Mouse (Mus musculus) cerebral cortex, adult 2 months (tissue): ENCODE measurements around the gene Lrrc8a.

Experiments used
- WGBS: fragments of 180-500 bp; shearing (Covaris S2); methylation state at CpG from one replicate; pipeline ENCODE4 v1.1.7; 2018; 5-methylcytosine and 5-hydroxymethylcytosine counted together

The Lrrc8a gene

GRCm38 (mm10) chr2:30261064-30261736 lies 23.7 kb downstream of the Lrrc8a start:
- 84% methylated on average over 4 of the region's 4 CpGs for whole genome bisulfite sequencing

DNA sequence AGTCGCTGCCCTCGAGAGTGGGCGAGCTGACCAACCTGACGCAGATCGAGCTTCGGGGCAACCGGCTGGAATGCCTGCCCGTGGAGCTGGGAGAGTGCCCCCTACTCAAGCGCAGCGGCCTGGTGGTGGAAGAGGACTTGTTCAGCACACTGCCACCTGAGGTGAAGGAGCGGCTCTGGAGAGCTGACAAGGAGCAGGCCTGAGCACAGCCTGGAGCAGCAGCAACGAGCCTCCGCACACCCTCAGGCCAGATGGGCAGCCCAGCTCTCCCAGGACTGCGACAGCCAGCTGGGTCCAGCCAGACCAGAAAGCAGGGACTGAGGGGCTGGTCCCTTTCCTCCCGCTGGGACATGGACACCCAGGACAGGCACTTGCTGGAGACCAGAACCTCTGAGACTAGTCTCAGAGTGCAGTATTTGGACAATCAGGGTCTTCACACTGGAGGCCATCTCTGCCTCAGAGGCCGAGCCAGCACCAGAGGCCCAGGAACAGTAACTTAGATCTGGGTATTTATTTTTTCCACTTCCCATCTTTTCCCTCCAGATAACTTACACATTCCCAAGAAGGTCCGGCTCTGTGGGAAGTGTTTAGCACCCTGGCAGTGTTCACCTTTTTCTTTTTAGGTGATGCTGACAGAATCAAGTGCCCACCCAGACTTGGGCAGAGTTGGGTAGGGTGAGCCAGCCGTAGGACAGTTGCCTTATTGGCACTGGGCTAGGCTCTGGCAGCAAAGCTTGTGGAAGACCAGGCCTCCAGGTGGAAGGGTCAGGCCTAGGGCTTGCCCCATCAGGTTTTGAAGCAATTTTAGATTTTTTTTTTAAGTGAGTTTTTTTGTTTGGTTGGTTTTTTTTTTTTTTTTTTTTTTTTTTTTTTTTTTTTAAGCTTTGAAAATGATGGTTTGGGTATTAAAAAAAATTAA lies 24.7 kb downstream of the Lrrc8a start:
- WGBS = 84% methylated on average over 18 of the region's 18 CpGs

DNA sequence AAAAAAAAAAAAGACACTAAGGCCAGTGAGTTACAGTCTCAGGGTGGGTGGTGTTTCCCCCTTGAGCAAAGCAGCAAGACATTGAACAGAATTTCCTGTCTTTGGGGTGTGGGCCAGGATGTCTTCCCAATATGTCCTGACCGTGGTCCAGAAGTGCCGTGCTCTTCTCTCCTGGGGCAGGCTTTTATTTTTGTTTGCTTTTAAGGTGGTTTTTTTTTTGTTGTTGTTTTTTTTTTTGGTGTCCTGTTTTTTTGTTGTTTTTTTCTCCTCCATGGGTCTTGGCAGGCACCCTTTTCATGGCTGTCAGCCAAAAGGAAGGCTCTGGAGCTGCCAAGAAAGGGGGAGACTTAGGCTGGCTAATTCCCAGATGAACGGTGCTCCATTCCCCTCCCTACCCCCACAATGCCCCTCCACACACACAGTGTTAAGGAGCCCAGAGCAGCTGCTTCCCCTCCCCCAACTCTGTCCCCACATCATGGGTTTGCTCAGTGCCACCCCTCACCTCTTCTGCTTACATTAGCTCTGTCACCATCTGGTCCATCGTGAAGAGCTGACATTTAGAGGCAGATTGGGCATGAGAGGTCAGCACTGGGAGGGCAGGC lies 25.4 kb downstream of the Lrrc8a start:
- 26% methylated on average over 4 of the region's 4 CpGs for WGBS

- WGBS = 84% methylated on average over 6 of the region's 6 CpGs
These were observed 26.3 kb downstream of the Lrrc8a start for GRCm38 (mm10) chr2:30263811-30264210.

DNA sequence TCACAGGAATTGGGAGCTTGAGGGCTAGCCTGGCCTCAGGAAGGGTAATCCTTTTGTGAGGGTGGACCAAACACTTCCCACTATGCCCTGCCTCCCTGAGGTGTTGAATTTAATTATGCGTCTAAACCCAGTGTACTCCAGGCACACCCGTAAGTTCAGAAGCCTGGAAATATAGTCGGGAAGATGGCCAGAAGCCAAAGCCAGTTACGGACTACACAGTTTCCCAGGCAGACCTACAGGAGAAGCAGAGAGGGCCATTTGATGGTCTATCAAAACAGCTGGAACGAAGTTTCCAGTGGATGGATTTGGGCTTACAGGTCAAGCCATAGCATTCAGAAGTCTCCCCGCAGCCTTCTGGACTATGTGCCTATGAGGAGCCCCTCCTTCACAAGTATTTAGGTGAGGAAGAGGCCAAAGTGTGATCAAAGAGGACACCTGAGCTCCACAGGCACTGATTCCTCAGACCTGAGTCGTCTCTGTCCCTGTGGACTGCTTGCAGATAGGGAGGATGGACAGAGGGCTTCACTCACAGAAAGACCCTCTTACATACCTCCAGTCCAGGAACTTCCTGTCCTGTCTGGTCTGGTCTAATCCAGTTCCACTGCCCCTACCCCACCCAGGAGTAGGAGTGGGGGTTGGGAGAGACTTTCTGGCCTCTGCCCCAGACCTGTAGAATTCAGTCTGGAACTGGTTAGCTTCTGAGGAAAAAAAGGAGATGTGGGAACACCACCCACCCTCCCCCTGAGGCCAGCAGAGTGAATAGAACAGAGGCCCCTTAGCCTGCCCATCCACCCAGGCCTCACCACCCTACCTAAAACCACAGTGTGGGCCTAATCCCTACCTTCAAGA lies 27.4 kb downstream of the Lrrc8a start:
- 51% methylated on average over 7 of the region's 7 CpGs for WGBS

- 27% methylated on average over 5 of the region's 5 CpGs for WGBS
These were observed 28.3 kb downstream of the Lrrc8a start, which contains the start of gene Phyhd1 for GRCm38 (mm10) chr2:30265767-30266253. Phyhd1 (plus strand) TSS chr2:30266203.

DNA sequence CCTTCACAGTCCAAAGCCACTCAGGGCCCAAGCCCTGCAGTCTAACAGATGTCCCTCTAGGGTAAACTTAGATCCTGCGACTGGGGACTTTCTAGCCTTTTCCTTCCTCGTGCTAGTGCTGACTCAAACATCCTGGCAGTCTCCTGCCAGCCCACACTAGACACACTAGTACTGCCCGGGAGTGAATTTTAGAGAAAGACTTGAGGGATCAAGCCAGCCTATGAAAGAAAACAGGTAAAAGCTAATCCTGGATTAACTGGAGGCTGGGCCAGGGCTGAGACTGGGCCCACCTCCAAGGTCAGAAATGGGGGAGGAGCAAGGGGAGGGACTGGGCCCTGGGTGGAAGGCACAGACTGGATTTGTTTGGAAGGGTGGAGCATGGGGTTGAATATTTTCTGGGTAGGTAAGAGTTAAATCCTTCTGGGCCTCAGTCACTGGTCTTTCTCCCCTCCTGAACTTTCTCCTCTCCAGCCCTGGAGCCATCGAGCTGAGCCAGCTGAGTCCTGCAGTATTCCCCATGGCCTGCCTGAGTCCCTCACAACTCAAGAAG lies 29.0 kb downstream of the Lrrc8a start:
- WGBS = 11% methylated on average over 4 of the region's 4 CpGs

DNA sequence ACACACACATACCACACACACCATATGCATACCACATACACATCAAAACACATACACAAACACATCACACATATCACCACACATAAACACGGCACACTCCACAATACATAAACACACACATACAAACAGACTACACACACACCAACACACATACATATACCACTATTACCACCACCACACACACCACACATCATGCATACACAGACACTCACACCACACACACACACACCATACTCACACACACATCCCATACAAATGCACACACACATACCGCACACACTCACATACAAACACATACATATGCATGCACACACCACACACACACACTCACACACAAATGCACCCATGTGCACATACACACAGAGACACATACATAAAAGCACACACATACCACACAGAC lies 30.0 kb downstream of the Lrrc8a start:
- WGBS = 92% methylated on average over 2 of the region's 2 CpGs

GRCm38 (mm10) chr2:30268371-30268770 lies 30.9 kb downstream of the Lrrc8a start:
- WGBS = 71% methylated on average over 4 of the region's 4 CpGs

DNA sequence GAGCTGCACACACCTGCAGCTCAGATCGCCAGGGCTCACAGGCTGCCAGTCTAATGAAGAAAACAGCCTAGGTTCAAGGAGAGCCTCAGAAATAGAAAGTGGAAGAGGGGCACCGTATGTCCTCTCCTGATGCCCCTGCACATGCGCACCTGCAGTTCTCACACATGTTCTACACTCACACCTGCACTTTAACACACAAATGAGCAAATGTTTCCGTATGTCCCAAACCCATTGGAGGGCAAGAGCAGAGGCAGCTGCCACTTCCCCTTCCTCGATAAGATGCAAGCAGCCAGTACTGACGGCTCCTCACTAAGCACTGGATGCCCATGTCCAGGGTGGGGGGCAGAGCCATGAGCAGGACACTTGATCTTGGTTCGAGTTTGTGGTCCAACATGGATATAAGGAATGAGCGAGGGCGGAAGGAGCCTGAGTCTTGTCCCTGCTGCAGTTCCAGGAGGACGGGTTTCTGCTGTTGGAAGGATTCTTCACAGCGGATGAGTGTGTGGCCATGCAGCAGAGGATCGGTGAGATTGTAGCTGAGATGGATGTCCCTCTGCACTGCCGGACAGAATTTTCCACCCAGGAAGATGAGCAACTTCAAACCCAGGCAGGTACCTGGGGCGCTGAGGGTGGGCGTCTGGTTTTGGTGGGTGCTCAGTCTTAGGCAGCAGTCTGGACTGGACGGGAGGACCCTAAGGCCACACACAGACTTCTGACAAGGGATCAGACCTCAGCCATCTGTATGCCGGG lies 31.9 kb downstream of the Lrrc8a start:
- 81% methylated on average over 17 of the region's 17 CpGs for WGBS

- 18% methylated on average over 1 of the region's 1 CpGs for WGBS
These were observed 32.6 kb downstream of the Lrrc8a start for GRCm38 (mm10) chr2:30270134-30270533.

DNA sequence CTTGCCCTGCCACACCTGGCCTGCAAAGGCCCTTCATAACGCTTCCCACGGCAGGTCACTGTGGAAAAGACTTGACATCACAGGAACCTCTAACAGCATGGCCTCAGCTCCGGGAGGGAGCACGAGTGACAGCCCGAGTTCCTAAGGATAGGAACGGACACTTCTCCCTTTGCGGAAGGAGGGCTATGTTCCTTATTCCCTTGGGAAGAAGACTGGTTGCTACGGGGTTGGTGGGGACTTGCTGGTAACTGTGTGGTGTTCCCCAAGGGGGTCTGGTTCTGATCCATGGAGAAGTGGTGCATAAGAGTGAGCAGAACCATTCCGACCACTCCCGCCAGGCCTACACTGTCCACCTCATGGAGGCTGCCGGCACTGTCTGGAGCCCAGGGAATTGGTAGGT lies 43.2 kb downstream of the Lrrc8a start, which contains the start of gene Gm28038:
Gm28038 (plus strand) TSS at position 301 of the 400 bp plus-strand sequence.
- 94% methylated on average over 11 of the region's 11 CpGs for WGBS

DNA sequence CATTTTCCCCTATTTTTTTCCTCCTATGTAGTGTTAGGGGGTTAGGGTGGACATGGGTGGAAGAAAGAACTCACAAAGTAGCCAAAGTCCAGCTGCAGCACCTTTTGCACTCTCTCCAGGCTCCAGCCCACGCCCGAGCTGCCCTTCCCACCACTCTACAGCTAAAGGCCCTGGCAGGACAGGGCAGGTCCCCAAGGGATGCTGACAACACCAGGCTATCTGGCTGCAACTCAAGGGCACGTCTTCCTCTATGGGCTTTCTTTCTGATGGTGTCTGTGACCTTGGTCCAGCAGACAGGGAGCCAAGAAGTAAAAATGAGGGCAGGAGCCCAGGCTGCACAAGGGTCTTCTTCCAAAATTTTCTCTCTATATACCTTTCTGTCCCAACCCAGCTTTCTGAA lies 44.1 kb downstream of the Lrrc8a start:
- WGBS = 81% methylated on average over 3 of the region's 3 CpGs

- WGBS = 85% methylated on average over 2 of the region's 2 CpGs
These were observed 45.7 kb downstream of the Lrrc8a start for GRCm38 (mm10) chr2:30283193-30283592.

DNA sequence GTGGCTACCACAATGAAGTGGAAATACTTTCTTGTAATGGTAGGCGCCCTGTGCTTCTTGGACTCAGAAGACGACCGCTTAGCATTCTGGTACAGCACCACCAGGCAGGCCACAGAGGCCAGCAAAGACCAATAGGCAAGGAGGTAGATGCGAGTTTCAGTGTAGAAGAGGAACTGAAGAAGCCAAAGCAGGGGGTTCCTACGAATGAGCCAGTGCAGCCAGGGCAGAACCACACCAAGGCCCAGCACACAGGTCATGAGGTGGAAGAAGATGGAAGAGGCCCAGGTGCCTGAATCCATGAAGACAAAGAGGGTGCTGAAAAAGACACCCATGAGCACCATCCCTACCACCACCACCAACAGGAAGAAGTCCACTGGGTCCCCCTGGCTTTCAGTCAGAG lies 47.5 kb downstream of the Lrrc8a start:
- 85% methylated on average over 5 of the region's 5 CpGs for WGBS

GRCm38 (mm10) chr2:30285416-30286181 lies 48.1 kb downstream of the Lrrc8a start:
- WGBS = 11% methylated on average over 38 of the region's 38 CpGs

DNA sequence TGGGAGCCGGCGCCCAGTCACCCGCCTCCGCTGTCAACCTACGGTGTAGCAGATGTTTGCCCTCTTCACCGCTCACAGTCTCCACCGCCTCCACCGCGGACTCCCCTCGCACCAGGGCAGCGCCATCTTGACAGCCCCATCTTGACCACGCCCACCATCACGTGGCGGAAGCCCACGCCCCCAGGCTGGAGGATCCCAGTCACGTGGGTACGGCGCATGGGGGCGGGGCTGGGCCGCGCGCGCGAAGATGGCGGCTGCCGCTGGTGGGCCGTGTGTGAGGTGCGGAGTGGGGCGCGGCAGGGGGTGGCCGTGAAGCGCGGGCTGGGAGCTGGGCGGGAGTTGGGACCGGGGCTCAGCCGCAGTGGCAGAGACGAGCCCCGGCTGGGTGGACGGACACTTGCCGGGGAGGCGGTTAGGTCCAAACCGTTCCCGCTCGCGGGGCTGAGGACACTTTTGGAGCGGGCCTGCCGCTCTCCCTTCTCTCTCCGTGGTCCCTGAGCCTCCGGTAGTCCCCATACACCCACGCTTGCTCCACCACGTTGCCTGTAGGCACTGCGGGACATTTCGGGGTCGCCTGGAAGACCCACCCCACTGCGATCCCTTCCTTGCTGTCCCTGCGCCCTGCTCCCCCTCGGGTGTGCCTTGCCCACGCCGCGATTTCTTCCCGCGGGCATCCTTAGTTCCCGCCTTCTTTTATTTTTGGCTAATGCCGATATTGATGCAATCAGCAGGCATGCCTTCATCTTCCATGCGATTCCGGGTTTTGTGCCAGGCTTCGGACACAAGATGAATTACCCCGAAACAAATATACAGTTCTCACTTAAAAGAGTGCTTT lies 48.9 kb downstream of the Lrrc8a start, which contains the start of the genes Dolk and Nup188:
Dolk (minus strand) TSS at position 143 of the 835 bp plus-strand sequence.
Nup188 (plus strand) TSS at position 206 of the 835 bp plus-strand sequence.
- WGBS = under 1% methylated on average over 56 of the region's 68 CpGs

- 0% methylated on average over 10 of the region's 10 CpGs for WGBS
These were observed 49.5 kb downstream of the Lrrc8a start for GRCm38 (mm10) chr2:30287027-30287373.
